Mouse (Mus musculus): ENCODE measurements at regions not wholly inside any gene's neighbourhood (a gene's known extent, or its start where the extent isn't known, plus 50 kb on each side); places are given as distances from the start of the nearest gene placed in this dataset.

DNA sequence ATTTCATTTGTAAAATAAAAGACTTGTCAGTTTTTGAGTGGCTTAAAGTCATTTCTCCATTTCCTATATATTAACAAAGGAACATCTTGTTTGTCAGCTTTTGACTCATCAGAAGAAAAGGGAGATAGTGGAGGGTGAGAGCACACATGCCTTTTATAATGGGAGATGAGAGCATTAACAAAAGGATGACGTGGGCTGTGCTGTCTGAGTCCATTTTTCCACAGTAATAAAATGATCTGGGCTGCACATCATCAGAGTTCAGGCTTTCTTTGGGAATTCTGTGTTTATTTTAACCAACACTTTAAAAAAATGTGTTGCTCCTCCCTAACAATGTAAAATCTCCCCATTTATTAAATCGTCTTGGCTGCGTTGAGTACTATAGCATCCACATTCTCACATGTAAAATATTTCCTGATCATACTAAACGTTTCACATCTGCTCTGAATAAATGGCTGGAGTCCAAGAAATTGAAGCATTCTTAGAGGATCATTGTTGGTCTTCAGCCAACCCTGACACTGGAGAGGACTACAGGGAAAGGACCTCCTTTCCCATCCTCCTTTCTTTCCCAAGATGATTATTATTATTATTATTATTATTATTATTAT is 458.5 kb upstream of the Jag1 start:
- DNase-seq: no peak

GRCm38 (mm10) chr2:137571146-137571545 is 454.7 kb upstream of the Jag1 start:
- no peak for DNase-seq

GRCm38 (mm10) chr2:137566619-137567018 is 450.2 kb upstream of the Jag1 start:
- no peak for DNase-seq

- no peak for DNase-seq
Observed at GRCm38 (mm10) chr2:137564064-137564624, 447.7 kb upstream of the Jag1 start.

- DNase-seq: no peak
Observed at GRCm38 (mm10) chr2:137560366-137560765, 443.9 kb upstream of the Jag1 start.

DNA sequence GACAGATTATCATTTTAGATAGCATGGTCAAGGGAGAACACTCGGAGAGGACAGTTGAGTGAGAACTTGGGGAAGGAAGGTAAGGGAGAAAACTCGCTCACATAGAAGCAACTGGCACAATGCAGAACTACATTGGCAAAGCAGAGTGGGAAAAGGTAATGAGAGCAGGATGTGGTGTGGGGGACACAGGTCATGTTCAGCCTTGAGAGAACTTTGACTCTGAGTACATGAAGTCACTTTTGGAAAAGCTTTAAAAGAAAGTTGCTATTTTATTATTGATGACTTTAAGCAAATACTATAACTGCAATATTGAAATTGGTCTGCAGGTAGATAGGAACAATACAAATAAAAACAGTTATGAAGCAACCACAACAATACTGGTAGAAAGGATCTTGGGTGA is 437.4 kb upstream of the Jag1 start:
- DNase-seq: no peak

- DNase-seq: no peak
Observed at GRCm38 (mm10) chr2:137536581-137536980, 420.1 kb upstream of the Jag1 start.

GRCm38 (mm10) chr2:137516271-137516670 is 399.8 kb upstream of the Jag1 start:
- no peak for DNase-seq

- no peak for DNase-seq
Observed at GRCm38 (mm10) chr2:137515043-137515442, 398.6 kb upstream of the Jag1 start.

DNA sequence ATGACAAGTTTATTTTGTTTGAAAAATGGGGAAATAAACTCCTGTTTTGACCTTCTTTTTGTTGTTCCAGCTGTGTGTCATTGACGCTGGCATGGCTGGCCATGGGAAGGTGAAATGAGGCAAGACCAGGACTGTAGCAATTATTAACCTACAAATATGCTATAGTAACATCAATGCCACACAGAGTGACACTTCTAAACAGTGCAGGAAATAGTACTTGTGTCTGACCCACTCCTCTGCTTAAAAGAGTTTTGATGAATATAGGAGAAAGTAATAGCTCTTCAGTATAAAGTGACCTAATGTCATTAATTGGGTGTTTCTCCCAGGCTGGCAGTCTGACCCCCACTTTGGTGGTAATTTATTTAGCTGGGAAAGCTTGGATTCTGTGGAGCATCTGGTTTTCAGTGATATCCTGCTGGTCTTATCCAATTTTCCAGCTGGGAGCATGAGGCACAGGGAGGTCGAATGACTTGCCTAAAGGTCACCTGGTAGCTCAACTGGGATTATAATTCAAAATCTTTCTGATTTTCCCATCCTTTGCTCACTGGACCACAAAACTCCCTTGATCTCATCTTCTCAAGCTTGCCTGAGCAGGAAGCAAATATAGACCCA is 397.6 kb upstream of the Jag1 start:
- DNase-seq: no peak

DNA sequence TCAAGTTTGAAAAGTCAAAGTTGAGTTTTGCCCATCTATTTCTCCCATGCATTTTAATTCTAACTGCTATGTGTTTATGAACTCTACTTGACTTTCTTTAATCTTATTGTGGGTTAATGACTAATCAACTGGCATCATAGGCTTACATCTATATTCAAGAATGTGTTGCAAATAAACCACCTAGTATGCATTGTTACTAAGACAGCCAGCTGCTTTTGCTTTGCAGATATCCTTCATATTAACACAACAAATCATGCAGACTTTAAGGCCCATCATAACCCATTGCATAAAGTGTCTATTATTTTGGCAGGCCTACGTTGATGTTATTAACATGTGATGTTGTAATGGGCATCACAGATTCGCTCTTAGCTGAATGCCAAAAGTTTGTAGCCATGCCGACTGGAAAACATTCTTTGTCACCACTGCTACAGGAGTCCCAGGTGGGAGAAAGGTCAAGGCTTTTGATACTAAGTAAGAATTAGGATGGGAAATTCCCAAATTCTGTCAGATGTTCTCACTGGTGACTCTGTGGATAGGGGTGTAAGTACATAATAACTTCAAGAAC is 394.3 kb upstream of the Jag1 start:
- no peak for DNase-seq

- no peak for DNase-seq
Observed at GRCm38 (mm10) chr2:137501236-137501635, 384.8 kb upstream of the Jag1 start.

GRCm38 (mm10) chr2:137497616-137498015 is 381.2 kb upstream of the Jag1 start:
- no peak for DNase-seq

DNA sequence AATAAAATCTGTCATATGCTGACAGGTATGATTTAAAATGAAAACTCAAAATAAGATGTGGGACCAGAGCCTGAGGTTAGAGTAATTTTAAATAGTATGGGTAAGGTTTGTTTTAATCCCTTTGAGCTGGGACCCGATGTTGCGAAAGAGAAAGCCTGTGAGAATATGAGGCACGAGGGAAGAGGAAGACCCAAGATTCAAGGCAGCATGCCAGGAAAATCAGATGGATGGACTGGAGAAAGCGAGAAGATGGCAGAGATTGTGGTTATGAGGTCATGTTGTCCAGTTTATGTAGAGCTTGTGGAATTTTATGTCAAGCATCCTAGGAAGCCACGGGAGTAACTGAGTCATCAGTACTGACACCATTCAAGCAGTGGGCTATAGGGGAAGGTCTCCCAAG is 377.2 kb upstream of the Jag1 start:
- DNase-seq: no peak

DNA sequence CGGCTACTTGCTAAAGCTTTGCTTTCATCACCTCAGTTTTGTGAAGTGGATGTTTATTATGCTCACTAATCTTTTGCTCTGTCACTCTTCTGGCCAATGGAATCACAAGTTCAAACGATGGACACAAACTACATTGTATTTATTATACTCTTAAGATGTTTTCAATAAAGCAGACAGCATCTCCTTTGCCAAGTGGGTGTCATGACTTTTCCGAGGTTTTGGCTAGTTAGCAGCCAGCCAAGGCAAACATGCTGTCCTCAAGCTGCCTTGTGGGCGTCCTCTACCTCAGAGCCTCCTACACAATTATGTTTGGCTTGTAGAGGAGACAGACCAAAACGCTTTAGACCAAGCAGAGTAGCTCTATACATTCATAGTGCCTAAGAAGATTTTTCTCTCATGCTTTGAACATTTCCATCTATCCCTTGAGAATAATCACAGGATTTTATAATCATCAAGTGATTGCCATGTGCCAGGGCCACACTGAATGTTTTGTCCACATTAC is 372.8 kb upstream of the Jag1 start:
- DNase-seq: peak; percentile 2

GRCm38 (mm10) chr2:137468769-137469168 is 352.3 kb upstream of the Jag1 start:
- DNase-seq: no peak

- no peak for DNase-seq
Observed at GRCm38 (mm10) chr2:137457061-137457753, 340.8 kb upstream of the Jag1 start.

- DNase-seq: no peak
Observed at GRCm38 (mm10) chr2:137456436-137456835, 340.0 kb upstream of the Jag1 start.

DNA sequence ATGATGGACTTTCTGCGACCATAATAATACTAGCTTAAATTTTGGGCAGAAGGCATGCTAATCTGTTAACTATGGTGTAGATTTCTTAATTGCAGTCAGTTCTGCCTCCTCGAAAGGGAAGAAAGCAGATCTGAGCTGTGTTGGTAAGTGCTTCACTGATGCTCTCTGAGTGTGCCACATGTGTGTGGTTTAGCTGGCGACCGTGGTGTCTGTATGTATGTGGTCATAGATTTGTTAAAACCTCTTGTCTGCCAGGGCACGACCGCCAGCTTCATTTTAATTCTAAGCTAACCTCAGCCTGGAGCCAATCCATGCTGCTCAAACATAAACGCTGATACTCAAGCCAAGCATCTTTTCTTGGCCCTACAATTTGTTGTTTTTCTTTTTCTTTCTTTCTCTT is 330.5 kb upstream of the Jag1 start:
- DNase-seq: no peak

- DNase-seq: no peak
Observed at GRCm38 (mm10) chr2:137437741-137438140, 321.3 kb upstream of the Jag1 start.

DNA sequence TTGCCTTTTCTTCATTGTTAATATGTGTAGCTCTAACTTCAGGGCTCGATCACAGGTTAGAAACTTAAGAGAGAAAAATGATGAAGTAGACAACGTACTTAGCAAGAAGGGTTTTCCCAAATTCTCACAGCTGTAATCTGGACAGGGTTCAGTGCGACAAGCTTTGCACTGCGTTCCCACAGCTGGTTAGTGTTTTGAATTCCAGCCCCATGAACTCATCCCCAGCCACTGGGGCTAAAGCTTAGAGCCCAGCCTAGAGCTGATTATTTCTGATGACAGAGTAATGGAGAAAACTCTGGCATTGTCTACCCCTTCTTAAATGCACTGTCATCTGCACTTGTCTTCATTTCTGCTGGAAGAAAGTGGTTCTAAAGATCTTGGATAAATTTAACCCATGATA is 319.7 kb upstream of the Jag1 start:
- no peak for DNase-seq

GRCm38 (mm10) chr2:137422656-137423055 is 306.2 kb upstream of the Jag1 start:
- no peak for DNase-seq

DNA sequence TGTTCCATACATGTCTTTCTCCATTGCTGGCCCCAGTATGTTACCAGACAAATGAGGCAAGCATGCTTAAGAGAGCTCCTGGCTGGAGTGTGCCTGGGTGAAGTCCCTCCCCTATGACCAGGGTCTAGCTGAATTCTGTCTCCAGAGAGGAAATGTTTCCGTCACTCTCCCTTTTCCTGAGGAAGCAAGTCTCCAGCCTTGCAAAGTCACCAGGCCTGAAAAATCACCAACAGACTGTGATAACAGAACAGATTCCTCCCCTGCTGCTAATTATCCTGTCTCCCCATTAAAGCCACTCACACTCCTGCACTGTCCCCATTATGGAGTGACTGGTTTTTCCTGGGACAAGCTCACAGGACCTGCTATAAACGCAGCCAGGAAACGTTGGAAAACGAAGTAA is 303.2 kb upstream of the Jag1 start:
- DNase-seq: no peak

DNA sequence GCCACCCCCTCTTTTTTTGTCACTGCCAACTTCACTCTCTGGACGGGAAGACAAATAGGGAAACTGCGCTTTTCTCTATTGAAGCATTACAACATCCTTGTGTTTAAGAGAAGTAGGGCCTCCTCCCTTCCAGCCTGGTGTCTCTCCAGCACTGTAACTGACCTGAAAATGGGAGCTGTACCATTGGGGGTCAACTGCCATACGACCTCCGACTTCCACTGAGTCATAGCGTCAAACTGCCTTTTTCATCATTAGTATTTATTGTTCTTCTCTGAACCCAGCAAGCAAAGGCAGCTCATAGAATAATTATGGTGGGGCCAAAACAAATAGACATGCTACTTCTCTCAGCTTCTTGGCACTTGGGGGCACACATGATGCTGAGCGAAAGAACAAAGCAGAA is 301.2 kb upstream of the Jag1 start:
- DNase-seq: no peak

All from right cerebral cortex, adult 18-20 months (tissue).